Mouse (Mus musculus): ENCODE data around the gene Rbck1.
A peak's percentile ranks its signal among the peaks of the same experiment; 100 is the strongest.

- TF ChIP-seq EP300 (IDR thresholded peaks at IDR 0.05; ENCODE audit: insufficient read depth, low read depth, low read length), result 0 out of 2 replicates have a peak, but pooled peaks have one; percentile 22
- no peak for TF ChIP-seq CTCF (IDR thresholded peaks at IDR 0.05)
Measured at GRCm38 (mm10) chr2:152344361-152344760, 11.9 kb upstream of the Rbck1 start.
